Mouse (Mus musculus) ES-Bruce4 (cell line): ENCODE results near the gene Cysrt1.
A peak's percentile ranks its signal among the peaks of the same experiment; 100 is the strongest.

Experiments used
- EP300 ChIP-seq: IDR thresholded peaks from 2 replicates; pipeline ENCODE4 v1.6.1; 2011; ENCODE audit warnings: low read depth, low read length; ENCODE audit not compliant: insufficient read depth
- POLR2A ChIP-seq: IDR thresholded peaks from one replicate; pipeline ENCODE4 v1.8.1; 2011; ENCODE audit warnings: low read length; ENCODE audit not compliant: insufficient read depth

GRCm38 (mm10) chr2:25193330-25193770, 48.9 kb downstream of the Cysrt1 start:
- TF ChIP-seq POLR2A, result no peak
- TF ChIP-seq EP300, result 0 out of 2 replicates have a peak, but pooled peaks have one; percentile 60
